Mouse (Mus musculus): ENCODE measurements at regions not wholly inside any gene's neighbourhood (a gene's known extent, or its start where the extent isn't known, plus 50 kb on each side); places are given as distances from the start of the nearest gene placed in this dataset.

DNA sequence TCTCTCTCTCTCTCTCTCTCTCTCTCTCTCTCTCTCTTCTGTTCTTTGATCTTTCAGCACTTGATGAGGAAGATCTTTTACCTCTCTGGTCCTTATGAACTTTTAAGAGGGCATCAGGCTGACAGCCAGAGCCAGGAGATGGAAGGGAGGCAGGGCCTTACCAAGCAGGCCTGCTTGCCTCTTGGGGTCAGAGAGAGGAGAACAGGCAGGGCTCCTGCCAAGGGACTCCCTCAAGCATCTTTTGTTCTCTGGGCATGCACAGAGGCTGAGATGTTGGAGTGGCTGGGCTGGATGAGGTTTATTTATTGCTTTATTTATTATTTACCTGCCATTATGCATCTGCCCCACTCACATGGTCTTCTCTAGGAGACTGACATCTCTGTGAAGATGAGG lies 278.5 kb downstream of the Psat1 start:
- Histone ChIP-seq H3K9me3 (replicated peaks; ENCODE audit: control insufficient read depth, low read length) (no peaks in the 10 kb centered on the region), H3K36me3 (ENCODE audit: control insufficient read depth, insufficient read depth) (no peaks in the 10 kb centered on the region), H3K4me3 (ENCODE audit: low read depth, low read length) (no peak overlapping the region), H3K9ac (ENCODE audit: low read depth, low read length) (no peak overlapping the region), H3K4me2 (ENCODE audit: low read depth, low read length) (no peak overlapping the region), H3K27me3 (ENCODE audit: control insufficient read depth, insufficient read depth, low read depth, low read length) (no peaks in the 10 kb centered on the region), H3K4me1 (ENCODE audit: control insufficient read depth, low read depth, low read length) (no peaks in the 10 kb centered on the region), H3K27ac (ENCODE audit: low read length) (no peak overlapping the region)
- no peak for ATAC-seq (ENCODE audit: low read depth)

DNA sequence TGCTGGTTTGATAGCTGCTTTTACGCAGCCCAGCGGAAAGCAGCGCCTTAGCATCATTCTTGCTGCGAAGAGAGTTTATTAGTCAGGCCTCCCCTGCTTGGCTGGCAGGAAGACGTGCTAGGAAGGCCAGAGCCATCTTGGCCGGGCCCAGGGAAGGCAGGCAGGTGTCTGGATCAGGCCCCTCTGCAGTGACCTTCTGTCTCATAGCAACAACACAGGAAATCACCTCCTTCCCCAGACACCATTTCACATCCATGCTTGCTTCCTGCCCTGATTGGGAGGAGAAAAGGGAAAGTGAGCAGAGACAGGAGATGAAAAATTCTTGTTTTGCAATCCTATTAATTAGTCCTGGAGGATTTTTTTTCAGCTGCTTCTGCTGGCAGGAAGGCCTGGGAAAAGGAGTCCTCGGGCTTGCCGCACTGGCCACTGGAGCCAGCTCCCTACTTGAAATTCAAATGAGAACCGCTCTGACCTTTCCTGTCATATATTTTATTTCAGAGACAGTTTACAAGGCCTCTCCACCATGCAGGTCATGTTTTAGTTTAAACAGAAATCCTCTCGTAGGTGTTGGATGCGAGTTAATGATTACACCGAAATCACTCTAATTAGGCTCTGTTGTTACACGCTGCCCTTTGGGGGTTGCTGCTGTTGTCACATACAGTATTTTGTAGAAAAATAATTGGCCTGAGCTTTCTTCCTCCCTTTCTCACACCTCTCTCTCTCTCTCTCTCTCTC lies 279.1 kb downstream of the Psat1 start:
- Histone ChIP-seq H3K4me1 (ENCODE audit: control insufficient read depth, low read depth, low read length) (no peaks in the 10 kb centered on the region), H3K27ac (ENCODE audit: low read length) (no peak overlapping the region), H3K4me3 (ENCODE audit: low read depth, low read length) (no peak overlapping the region), H3K27me3 (ENCODE audit: control insufficient read depth, insufficient read depth, low read depth, low read length) (no peaks in the 10 kb centered on the region), H3K36me3 (ENCODE audit: control insufficient read depth, insufficient read depth) (no peaks in the 10 kb centered on the region), H3K9me3 (replicated peaks; ENCODE audit: control insufficient read depth, low read length) (no peaks in the 10 kb centered on the region), H3K9ac (ENCODE audit: low read depth, low read length) (no peak overlapping the region), H3K4me2 (ENCODE audit: low read depth, low read length) (no peak overlapping the region)
- WGBS (ENCODE audit: insufficient replicate concordance) = 57% methylated on average over 13 of the region's 13 CpGs
- no peak for ATAC-seq (ENCODE audit: low read depth)

DNA sequence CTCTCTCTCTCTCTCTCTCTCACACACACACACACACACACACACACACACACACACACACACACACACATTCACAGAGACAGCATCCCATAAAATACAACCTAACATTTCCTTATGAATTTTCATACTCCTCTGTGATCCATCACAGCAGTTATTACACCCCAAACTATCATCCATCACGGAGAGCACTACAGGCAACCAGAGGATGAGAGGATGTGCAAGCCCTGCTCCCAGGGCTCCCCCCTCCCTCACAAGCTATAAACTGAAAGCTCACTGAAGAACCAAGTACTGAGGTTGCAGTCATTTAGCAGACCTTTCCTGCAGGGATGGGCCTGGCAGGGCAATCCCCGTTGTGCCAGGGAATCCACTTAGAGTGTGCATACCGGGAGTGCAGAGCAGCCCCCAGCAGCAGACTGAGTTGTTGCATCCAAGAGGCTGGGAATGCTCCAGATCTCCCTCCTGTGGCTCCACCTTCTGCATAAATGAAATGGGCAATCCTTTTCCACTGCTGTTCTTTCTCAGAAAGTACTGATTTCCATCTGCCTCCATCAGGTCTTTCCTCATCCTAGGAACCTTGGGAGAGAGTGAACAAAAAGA lies 283.4 kb downstream of the Psat1 start:
- Histone ChIP-seq H3K9me3 (replicated peaks; ENCODE audit: control insufficient read depth, low read length) (no peaks in the 10 kb centered on the region), H3K4me1 (ENCODE audit: control insufficient read depth, low read depth, low read length) (no peaks in the 10 kb centered on the region), H3K9ac (ENCODE audit: low read depth, low read length) (no peak overlapping the region), H3K4me2 (ENCODE audit: low read depth, low read length) (no peak overlapping the region), H3K36me3 (ENCODE audit: control insufficient read depth, insufficient read depth) (no peaks in the 10 kb centered on the region), H3K4me3 (ENCODE audit: low read depth, low read length) (no peak overlapping the region), H3K27ac (ENCODE audit: low read length) (no peak overlapping the region), H3K27me3 (ENCODE audit: control insufficient read depth, insufficient read depth, low read depth, low read length) (no peaks in the 10 kb centered on the region)
- 39% methylated on average over 3 of the region's 3 CpGs for WGBS (ENCODE audit: insufficient replicate concordance)
- ATAC-seq (ENCODE audit: low read depth) = no peak

DNA sequence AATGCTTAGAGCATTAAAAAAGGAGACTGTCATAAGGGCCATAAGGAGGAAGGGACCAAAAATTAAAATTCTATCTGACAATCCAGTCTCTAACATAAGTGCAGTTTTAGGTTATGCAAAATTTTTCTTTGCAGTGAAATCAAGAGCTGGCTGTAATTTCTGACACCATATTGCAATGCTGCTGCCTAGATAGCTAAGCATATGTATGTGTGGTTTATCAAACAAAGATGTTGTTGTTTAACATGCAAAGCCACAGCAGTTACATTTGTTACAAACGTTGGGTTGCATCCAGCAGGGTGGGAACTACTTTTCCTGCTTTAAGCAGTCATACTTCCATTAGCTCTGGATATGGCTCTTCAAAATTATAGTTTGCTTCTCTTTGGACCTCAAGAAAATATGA lies 288.5 kb downstream of the Psat1 start:
- H3K9ac ChIP-seq (ENCODE audit: low read depth, low read length) = no peak overlapping the region
- H3K4me1 ChIP-seq (ENCODE audit: control insufficient read depth, low read depth, low read length) = no peaks in the 10 kb centered on the region
- H3K27ac ChIP-seq (ENCODE audit: low read length) = no peak overlapping the region
- no peak overlapping the region for H3K4me3 ChIP-seq (ENCODE audit: low read depth, low read length)
- ATAC-seq (ENCODE audit: low read depth) = no peak
- 47% methylated on average over 1 of the region's 1 CpGs for WGBS (ENCODE audit: insufficient replicate concordance)
- no peaks in the 10 kb centered on the region for H3K9me3 ChIP-seq (replicated peaks; ENCODE audit: control insufficient read depth, low read length)
- H3K27me3 ChIP-seq (ENCODE audit: control insufficient read depth, insufficient read depth, low read depth, low read length) = no peaks in the 10 kb centered on the region
- H3K4me2 ChIP-seq (ENCODE audit: low read depth, low read length) = no peak overlapping the region
- H3K36me3 ChIP-seq (ENCODE audit: control insufficient read depth, insufficient read depth) = no peaks in the 10 kb centered on the region

DNA sequence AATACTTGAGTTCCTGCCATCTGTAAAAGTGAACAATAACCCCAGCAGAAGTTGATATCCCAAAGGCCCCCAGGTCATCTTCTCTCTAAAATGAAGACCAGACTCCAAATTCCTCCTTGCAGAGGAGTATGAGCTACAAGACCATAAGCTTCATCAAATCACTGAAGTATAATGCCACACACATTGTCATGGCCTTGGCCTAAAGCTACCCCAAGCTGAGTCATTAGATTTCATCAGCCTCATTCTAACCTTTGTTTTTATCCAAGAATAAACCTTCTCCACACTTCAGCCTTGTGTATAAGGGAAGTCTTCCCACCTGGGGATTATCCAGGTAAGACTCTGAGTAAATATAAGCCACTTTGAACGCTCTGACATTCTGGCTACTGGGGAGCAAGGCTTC lies 289.3 kb downstream of the Psat1 start:
- H3K9ac ChIP-seq (ENCODE audit: low read depth, low read length) = no peak overlapping the region
- H3K9me3 ChIP-seq (replicated peaks; ENCODE audit: control insufficient read depth, low read length) = no peaks in the 10 kb centered on the region
- WGBS (ENCODE audit: insufficient replicate concordance) = 45% methylated on average over 1 of the region's 1 CpGs
- no peaks in the 10 kb centered on the region for H3K27me3 ChIP-seq (ENCODE audit: control insufficient read depth, insufficient read depth, low read depth, low read length)
- no peaks in the 10 kb centered on the region for H3K4me1 ChIP-seq (ENCODE audit: control insufficient read depth, low read depth, low read length)
- no peak overlapping the region for H3K4me2 ChIP-seq (ENCODE audit: low read depth, low read length)
- no peak overlapping the region for H3K27ac ChIP-seq (ENCODE audit: low read length)
- ATAC-seq (ENCODE audit: low read depth) = no peak
- H3K36me3 ChIP-seq (ENCODE audit: control insufficient read depth, insufficient read depth) = no peaks in the 10 kb centered on the region
- no peak overlapping the region for H3K4me3 ChIP-seq (ENCODE audit: low read depth, low read length)

DNA sequence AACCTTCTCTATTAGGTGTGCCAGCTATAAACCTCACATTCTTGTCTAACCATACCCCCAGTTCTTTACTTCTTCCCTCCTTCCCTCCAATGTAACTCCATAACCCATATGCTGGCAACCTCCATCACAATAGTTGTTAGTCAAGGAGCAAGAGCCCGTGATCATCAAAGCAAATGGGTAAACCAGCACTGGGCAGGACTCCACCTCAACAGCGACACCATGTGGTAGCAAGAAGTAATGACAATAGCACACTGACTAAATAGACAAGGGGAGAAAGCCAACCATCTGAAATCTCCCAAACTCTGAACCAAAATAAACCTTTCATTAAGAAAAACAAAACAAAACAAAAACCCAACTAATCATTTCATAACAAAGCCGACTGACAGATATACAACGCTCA lies 297.8 kb downstream of the Psat1 start:
- H3K9me3 ChIP-seq (replicated peaks; ENCODE audit: control insufficient read depth, low read length) = no peaks in the 10 kb centered on the region
- no peak overlapping the region for H3K9ac ChIP-seq (ENCODE audit: low read depth, low read length)
- ATAC-seq (ENCODE audit: low read depth) = no peak
- no peaks in the 10 kb centered on the region for H3K36me3 ChIP-seq (ENCODE audit: control insufficient read depth, insufficient read depth)
- no peaks in the 10 kb centered on the region for H3K4me1 ChIP-seq (ENCODE audit: control insufficient read depth, low read depth, low read length)
- H3K27me3 ChIP-seq (ENCODE audit: control insufficient read depth, insufficient read depth, low read depth, low read length) = no peaks in the 10 kb centered on the region
- WGBS (ENCODE audit: insufficient replicate concordance) = 18% methylated on average over 4 of the region's 4 CpGs
- H3K27ac ChIP-seq (ENCODE audit: low read length) = no peak overlapping the region
- no peak overlapping the region for H3K4me3 ChIP-seq (ENCODE audit: low read depth, low read length)
- no peak overlapping the region for H3K4me2 ChIP-seq (ENCODE audit: low read depth, low read length)

DNA sequence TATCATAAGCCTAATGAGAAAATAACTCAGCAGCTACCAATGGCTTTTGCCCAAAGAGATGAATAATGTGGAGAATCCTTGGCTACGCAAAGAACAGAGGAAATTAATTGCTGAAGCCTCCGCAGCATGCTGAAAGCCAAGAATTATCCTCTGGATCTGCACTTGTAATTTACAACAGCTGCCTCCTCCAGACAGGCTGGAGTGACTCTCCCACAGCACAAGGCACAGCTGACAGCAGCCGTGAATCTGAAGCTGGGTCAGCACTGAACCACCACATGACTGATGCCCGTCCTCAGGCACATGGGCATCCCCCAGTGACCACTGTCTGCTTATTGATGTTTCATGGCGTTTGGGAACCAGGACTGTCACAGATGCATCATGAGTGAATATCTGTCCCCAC lies 299.8 kb downstream of the Psat1 start:
- WGBS (ENCODE audit: insufficient replicate concordance) = 65% methylated on average over 5 of the region's 5 CpGs
- ATAC-seq (ENCODE audit: low read depth) = no peak
- Histone ChIP-seq H3K9me3 (replicated peaks; ENCODE audit: control insufficient read depth, low read length) (no peaks in the 10 kb centered on the region), H3K27ac (ENCODE audit: low read length) (no peak overlapping the region), H3K36me3 (ENCODE audit: control insufficient read depth, insufficient read depth) (no peaks in the 10 kb centered on the region), H3K9ac (ENCODE audit: low read depth, low read length) (no peak overlapping the region), H3K4me3 (ENCODE audit: low read depth, low read length) (no peak overlapping the region), H3K4me2 (ENCODE audit: low read depth, low read length) (no peak overlapping the region), H3K4me1 (ENCODE audit: control insufficient read depth, low read depth, low read length) (no peaks in the 10 kb centered on the region), H3K27me3 (ENCODE audit: control insufficient read depth, insufficient read depth, low read depth, low read length) (no peaks in the 10 kb centered on the region)

DNA sequence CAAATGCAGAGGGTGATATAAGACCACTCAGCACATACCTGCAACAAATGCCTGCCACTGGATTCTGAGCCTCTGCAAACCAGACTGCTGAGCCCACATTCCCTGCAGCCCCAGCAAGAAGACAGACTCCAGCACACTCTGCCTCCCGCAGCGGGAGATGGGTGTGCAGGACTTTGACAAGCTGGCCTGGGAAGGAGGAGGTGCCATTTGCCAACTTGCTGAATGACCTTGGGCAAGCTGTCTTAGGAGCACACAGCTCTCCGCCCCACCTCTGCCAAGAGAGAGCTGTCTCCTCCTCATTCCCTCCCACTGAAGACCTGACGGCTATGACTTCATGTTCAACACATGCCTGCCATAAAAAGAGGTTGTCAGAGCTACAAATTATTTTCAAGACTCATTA lies 302.4 kb downstream of the Psat1 start:
- no peaks in the 10 kb centered on the region for H3K9me3 ChIP-seq (replicated peaks; ENCODE audit: control insufficient read depth, low read length)
- no peak overlapping the region for H3K4me2 ChIP-seq (ENCODE audit: low read depth, low read length)
- H3K9ac ChIP-seq (ENCODE audit: low read depth, low read length) = no peak overlapping the region
- no peak for ATAC-seq (ENCODE audit: low read depth)
- no peak overlapping the region for H3K27ac ChIP-seq (ENCODE audit: low read length)
- H3K4me1 ChIP-seq (ENCODE audit: control insufficient read depth, low read depth, low read length) = no peaks in the 10 kb centered on the region
- H3K36me3 ChIP-seq (ENCODE audit: control insufficient read depth, insufficient read depth) = no peaks in the 10 kb centered on the region
- H3K4me3 ChIP-seq (ENCODE audit: low read depth, low read length) = no peak overlapping the region
- H3K27me3 ChIP-seq (ENCODE audit: control insufficient read depth, insufficient read depth, low read depth, low read length) = no peaks in the 10 kb centered on the region
- 65% methylated on average over 4 of the region's 4 CpGs for WGBS (ENCODE audit: insufficient replicate concordance)

DNA sequence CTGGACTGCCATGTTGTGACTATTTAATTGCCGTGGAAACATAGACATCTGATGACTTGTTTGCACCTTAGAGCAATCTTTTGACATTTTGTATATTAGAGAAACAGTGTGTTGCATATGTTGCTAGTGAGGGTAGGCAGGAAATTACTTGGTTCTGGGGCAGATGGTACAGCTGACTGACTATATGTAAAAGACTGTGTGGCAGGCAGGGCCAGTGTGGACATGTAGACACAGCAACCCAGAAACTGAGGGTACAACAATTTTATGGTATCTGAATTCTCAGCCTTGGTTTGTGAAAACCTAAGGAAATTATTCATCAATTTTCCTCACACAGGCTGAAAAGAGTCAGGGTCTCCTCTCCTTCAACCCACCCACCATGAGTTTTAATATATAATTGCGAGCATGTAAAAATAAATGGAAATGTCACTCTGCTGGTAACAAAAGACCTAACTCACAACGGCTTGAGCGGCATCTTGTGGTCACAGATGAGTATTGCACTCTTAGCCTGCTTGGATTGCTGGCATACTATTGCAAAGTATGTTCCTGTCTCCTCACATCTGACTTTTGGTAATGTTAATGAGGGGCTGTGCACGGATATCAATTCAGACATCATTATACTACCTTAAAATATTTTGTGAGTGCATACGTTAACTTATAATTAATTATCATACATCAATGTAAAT lies 329.8 kb downstream of the Psat1 start:
- Histone ChIP-seq H3K4me3 (ENCODE audit: low read depth, low read length) (no peak overlapping the region), H3K9me3 (replicated peaks; ENCODE audit: control insufficient read depth, low read length) (no peaks in the 10 kb centered on the region), H3K4me2 (ENCODE audit: low read depth, low read length) (no peak overlapping the region), H3K27me3 (ENCODE audit: control insufficient read depth, insufficient read depth, low read depth, low read length) (no peaks in the 10 kb centered on the region), H3K27ac (ENCODE audit: low read length) (no peak overlapping the region), H3K4me1 (ENCODE audit: control insufficient read depth, low read depth, low read length) (no peaks in the 10 kb centered on the region), H3K9ac (ENCODE audit: low read depth, low read length) (no peak overlapping the region), H3K36me3 (ENCODE audit: control insufficient read depth, insufficient read depth) (no peaks in the 10 kb centered on the region)
- no peak for ATAC-seq (ENCODE audit: low read depth)
- WGBS (ENCODE audit: insufficient replicate concordance) = 13% methylated on average over 6 of the region's 6 CpGs

Measured in liver, embryonic 16.5 days (tissue).